Mouse (Mus musculus): ENCODE results near the gene Pcdh7. TPM values are rescaled to one million over a fixed set of nuclear protein-coding genes. Genes with fewer than 3 reads are reported as not detected.
"Not testable (repeated sequence)": the region's sequence is repeated elsewhere in the genome, so short reads cannot be mapped to it uniquely, and the experiment has no call there.

Pcdh7 gene
- 1 to 10 TPM; 5.8 to 7.4 TPM for total RNA-seq (2021)
- long read RNA-seq, experiment 1, partial matches to known transcripts, result 0 of 1 reads
- long read RNA-seq, experiment 1, other reads (novel, unspliced or antisense), result 1 of 1 reads
- long read RNA-seq, experiment 2, result 0 reads

GRCm38 (mm10) chr5:57717906-57718875 lies at the start of gene Pcdh7:
Gene Pcdh7 (plus strand): TSS chr5:57717967.
- intact Hi-C loops (cut with DNase I; ENCODE audit: low total_unique reads), result loop anchor here (10.0 kb wide), 1 partner anchor 1017 kb away; no protein-coding TSS in a partner anchor
- peak; percentile 38 for DNase-seq

GRCm38 (mm10) chr5:57676970-57677369 lies 40.8 kb upstream of the Pcdh7 start:
- not testable (repeated sequence) for DNase-seq

GRCm38 (mm10) chr5:57708396-57708795 lies 9.4 kb upstream of the Pcdh7 start:
- DNase-seq, result no peak

More at GRCm38 (mm10) chr5:57676970-57677369, 40.8 kb upstream of the Pcdh7 start:
- intact Hi-C loops (cut with DNase I; ENCODE audit: low total_unique reads), result not testable (repeated sequence)

GRCm38 (mm10) chr5:57713980-57714379 lies 3.8 kb upstream of the Pcdh7 start:
- intact Hi-C loops (cut with DNase I; ENCODE audit: low total_unique reads), result loop anchor here (10.0 kb wide), 1 partner anchor 1021 kb away; no protein-coding TSS in a partner anchor
- DNase-seq, result no peak

More at GRCm38 (mm10) chr5:57708396-57708795, 9.4 kb upstream of the Pcdh7 start:
- intact Hi-C loops (cut with DNase I; ENCODE audit: low total_unique reads), result no loop called here

GRCm38 (mm10) chr5:57714621-57715523 lies 2.9 kb upstream of the Pcdh7 start:
- DNase-seq, result peak; percentile 51
- intact Hi-C loops (cut with DNase I; ENCODE audit: low total_unique reads), result loop anchor here (10.0 kb wide), 1 partner anchor 1020 kb away; no protein-coding TSS in a partner anchor

- DNase-seq, result peak; percentile 81
- intact Hi-C loops (cut with DNase I; ENCODE audit: low total_unique reads), result loop anchor here (10.0 kb wide), 1 partner anchor 1019 kb away; no protein-coding TSS in a partner anchor
Measured at GRCm38 (mm10) chr5:57715524-57716400, 2.0 kb upstream of the Pcdh7 start.

GRCm38 (mm10) chr5:57716421-57717237 lies 1.1 kb upstream of the Pcdh7 start:
- DNase-seq, result peak; percentile 59
- intact Hi-C loops (cut with DNase I; ENCODE audit: low total_unique reads), result loop anchor here (10.0 kb wide), 1 partner anchor 1018 kb away; no protein-coding TSS in a partner anchor

- DNase-seq, result peak; percentile 69
- intact Hi-C loops (cut with DNase I; ENCODE audit: low total_unique reads), result loop anchor here (10.0 kb wide), 1 partner anchor 1017 kb away; no protein-coding TSS in a partner anchor
Measured at GRCm38 (mm10) chr5:57717238-57717905, 395 bp upstream of the Pcdh7 start.

- peak; percentile 71 for DNase-seq
- intact Hi-C loops (cut with DNase I; ENCODE audit: low total_unique reads), result loop anchor here (10.0 kb wide), 1 partner anchor 1016 kb away; no protein-coding TSS in a partner anchor
Measured at GRCm38 (mm10) chr5:57718876-57719593, 1.3 kb downstream of the Pcdh7 start.

GRCm38 (mm10) chr5:57719594-57720185 lies 1.9 kb downstream of the Pcdh7 start:
- DNase-seq, result peak; percentile 69
- intact Hi-C loops (cut with DNase I; ENCODE audit: low total_unique reads), result loop anchor here (10.0 kb wide), 1 partner anchor 1015 kb away; no protein-coding TSS in a partner anchor

GRCm38 (mm10) chr5:57720206-57720880 lies 2.6 kb downstream of the Pcdh7 start:
- intact Hi-C loops (cut with DNase I; ENCODE audit: low total_unique reads), result no loop called here
- DNase-seq, result no peak

- intact Hi-C loops (cut with DNase I; ENCODE audit: low total_unique reads), result no loop called here
- DNase-seq, result no peak
Measured at GRCm38 (mm10) chr5:57721148-57721712, 3.5 kb downstream of the Pcdh7 start.

GRCm38 (mm10) chr5:57721927-57722326 lies 4.2 kb downstream of the Pcdh7 start:
- intact Hi-C loops (cut with DNase I; ENCODE audit: low total_unique reads), result no loop called here
- no peak for DNase-seq

- intact Hi-C loops (cut with DNase I; ENCODE audit: low total_unique reads), result no loop called here
- DNase-seq, result no peak
Measured at GRCm38 (mm10) chr5:57733451-57733850, 15.7 kb downstream of the Pcdh7 start.

GRCm38 (mm10) chr5:57735723-57736122 lies 18.0 kb downstream of the Pcdh7 start:
- no peak for DNase-seq
- intact Hi-C loops (cut with DNase I; ENCODE audit: low total_unique reads), result no loop called here
